Mouse (Mus musculus) adipocyte (in vitro differentiated cells): ENCODE measurements around the gene Rabgap1l.
"Not testable (repeated sequence)": the region's sequence is repeated elsewhere in the genome, so short reads cannot be mapped to it uniquely, and the experiment has no call there.

Experiments
- DNase-seq: peaks from one replicate; pipeline ENCODE4 v3.0.0-alpha.2; 2016; ENCODE audit warnings: low spot score

The Rabgap1l gene

DNA sequence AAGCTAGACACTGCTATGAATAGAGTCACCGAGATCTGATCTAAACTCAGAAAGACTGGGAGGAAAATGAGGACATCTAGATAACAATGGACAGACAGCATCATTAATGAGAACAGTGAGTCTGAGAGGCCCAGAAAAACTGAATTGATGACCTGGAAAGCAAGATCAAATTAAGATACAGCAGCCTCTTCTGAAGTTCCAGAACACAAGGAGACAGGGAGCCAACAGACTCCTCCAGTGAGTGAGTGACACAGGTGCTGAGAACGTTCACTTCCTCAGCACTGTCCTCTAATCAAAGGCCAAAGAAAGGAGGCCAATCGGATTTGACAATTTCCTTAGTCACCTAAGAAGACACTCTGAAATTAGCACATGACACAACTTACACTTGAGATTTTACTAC, 307.3 kb downstream of the Rabgap1l start:
- no peak for DNase-seq

DNA sequence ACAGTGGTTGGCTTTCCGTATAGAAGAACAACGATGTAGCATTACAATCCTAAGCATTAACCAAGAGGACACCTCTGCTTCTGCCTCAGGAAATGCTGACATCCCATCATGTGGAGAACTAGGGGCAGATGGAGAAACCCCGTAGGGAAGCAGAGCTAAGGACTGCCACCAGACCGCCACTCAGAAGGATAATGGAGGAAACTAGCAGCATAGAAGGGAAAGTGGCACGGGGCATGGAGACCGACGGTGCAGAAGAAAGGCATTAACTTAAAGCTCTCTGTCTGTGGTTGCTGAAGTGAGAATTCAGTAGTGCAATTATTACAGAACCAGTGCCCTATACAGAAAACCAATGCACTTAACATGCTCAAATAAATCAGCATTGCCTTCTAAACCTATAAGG, 308.0 kb downstream of the Rabgap1l start:
- no peak for DNase-seq

DNA sequence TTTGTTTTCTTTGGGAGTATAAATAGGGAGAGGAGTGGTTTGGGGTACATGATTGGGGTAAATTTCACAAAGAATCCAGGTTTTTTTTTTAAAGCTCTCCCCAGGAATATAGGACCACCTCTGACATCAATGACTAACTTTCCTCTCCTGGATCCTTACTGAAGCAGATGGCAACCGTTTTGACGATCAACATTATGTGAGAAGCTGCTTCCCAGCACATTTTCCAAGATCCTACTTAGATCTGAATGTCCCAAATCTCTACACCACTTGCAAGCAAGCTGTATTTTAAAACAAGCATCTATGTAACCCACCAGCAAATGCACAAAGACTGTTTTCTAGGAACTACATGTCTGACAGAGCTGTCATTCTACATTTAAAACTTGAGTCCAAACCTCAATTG, 311.4 kb downstream of the Rabgap1l start:
- no peak for DNase-seq

DNA sequence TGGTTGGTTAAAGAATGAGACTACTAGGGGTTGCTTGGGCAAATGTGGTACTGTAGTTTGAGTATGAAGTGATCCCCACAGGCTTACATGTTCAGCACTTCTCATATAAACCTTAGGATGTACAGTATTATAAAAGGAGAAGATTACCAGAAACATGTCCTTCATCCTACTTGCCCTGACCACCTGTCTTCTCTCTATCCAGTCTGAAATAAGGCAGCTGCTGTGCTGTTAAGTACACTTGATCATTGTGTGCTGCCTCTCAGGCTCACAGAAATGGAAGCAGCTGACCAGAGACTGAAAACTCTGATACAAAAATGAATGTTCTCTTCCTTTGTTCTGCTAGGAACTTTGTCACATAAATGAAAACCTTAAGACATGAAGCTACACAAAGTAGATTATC, 325.6 kb downstream of the Rabgap1l start:
- DNase-seq = no peak

DNA sequence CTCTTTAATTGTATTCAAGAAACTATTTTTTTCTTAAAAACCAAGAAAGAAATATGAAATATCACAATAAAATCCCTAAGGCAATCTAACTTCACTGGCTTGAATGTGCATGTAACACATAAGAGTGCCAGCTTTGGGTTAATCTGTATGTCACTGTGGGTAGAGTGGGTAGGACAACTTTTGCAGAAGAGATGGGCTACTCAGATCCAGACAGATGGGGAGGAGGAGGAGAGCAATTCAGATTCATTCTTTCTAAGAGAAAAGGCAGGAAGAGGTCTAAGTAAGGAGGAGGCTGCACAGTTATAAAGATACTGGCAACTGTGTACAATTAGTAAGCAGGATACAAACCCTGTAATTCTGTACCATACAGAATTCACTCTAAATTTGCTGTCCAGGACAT, 327.8 kb downstream of the Rabgap1l start:
- DNase-seq = no peak

DNA sequence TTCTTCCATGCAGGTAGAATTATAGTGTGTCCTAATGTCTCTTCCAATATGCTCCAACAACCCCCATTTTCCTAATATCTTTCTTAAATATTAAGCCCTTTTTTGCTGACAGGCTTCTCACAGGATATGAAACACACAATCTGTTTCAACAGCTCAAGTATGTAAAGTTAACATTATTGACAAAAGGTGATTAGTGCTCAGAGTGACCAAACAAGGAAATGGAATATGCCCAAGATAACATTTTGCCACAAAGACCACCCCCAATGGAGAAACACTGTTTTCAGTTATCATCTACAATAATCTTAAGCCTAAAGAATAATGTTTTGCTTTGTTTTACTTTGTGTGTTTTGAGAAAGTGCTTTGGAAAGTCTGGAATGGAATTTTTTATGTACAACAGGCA, 328.9 kb downstream of the Rabgap1l start:
- no peak for DNase-seq

DNA sequence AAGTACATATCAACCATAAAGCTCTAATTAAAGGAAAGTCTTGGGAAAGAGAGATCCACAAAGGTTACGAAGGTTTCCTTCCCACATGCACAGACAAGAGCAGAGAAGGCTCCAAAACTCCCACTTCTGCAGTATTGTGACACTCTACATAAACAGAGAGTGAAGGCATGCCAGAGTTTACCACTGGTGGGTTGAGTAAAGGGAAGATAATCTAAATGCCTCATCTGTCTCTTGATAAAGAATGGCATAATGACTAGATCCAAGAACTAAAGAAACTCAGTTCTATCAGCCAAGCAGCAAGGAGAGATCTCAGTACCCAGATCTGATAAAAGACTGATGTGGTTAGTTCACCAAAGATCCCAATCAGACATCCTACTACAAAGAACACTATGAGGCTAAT, 332.7 kb downstream of the Rabgap1l start:
- DNase-seq = no peak

DNA sequence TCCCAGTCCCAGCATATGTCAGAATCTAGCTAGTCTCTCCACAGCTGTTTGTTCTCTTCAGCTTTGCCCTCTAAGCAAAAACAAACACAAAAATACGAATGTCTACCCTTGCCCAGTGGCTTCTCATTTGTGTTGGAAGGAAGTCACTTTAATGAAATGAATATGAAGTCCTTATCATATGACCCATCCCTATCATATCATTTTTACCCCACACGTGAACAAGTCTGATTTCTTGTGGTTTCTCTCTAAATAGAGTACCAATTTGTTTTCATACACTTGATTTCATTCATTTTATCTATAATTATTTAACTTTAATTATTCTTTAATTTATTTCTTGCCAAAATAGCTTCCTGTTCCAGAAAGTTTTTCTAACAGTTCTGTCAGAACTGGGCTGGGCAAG, 341.3 kb downstream of the Rabgap1l start:
- DNase-seq = no peak

DNA sequence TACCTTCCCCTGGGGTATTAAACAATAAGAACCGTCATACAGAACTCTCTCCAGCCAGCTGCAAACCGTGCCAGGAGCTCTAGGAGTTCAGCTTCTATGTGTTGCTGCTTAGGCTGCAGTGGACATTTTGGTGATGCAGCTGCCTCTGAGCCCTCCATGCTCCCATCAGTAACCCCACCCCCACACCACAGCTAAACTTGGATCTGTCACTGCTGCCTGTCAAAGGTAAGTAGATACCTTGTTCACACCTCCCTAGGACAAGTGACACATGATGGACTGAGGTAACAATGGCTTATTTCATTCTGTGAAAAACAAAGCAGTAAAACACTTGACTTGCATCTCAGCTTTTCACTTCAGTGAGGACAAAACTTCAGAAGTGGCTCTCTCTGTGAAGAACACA, 344.3 kb downstream of the Rabgap1l start:
- DNase-seq = no peak

DNA sequence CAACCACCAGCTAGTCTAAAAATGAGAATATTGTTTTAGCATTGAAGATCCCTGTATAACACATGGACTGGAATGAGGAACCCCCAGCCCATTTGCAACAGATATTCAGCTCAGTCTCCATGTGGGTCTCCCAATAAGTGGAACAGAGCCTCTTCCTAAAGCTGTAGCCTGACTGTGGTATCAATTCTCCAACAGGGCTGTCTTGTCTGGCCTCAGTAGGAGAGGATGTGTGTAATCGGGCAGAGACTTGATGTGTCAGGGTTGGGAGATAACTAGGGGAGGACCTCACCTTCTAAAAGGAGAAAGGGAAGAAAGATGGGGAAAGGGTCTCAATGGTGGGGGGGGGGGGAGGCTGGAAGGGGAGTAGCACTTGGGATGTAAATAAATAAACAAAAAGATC, 346.2 kb downstream of the Rabgap1l start:
- DNase-seq = no peak

DNA sequence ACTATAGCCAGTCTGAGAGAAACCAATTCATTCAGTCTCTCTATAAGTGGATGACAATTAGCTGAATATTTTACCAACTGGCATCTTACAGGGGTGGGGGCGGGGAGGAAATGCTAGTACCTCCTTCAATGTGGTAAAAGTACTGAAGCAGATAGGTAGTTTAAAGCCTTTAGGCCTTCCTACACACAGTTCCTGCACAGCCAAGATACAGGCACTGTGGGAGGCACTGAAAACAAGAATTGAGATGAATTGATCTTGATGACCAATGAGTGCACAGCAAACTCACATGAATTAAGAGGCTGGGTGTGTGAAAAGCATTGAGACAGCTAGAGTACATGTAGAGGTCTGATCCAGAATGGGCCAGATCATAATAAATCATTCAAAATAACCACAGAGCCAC, 349.5 kb downstream of the Rabgap1l start:
- no peak for DNase-seq

DNA sequence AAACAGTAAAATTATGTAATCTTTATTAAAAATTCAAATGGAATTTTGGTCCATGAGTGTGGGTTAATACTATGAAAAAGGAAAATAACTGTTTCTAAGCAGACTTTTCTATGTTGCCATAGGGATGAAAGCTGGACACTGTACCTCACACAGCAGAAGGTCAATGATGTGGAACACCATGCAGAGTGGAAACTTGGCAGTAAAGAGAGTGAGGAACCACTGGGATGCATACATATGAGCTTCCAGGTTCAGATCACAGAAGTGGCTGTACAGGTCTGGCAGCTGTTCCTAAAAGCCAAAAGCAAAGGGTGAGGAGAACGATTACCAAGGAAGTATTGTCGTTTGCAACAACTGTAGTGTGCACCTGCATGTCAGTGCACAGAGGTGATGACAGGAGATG, 351.3 kb downstream of the Rabgap1l start:
- DNase-seq = no peak

DNA sequence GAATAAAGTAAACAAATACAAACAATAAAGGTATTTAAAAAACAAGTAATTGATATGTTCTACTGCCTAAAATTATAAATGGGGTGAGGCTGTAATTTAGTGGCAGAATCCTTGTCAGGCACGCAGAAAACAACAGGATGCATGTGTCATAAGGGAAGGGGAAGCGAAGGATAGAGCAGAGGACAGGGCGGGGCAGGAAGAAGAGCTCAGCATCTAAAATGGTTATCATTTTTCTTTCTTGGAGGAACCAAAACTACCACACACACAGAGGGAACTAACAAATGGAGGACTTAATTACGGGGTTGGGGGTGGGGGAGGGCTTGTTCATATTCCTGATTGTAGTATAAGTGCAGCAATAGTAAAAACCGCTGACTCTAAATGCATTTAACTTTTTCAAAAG, 351.9 kb downstream of the Rabgap1l start:
- no peak for DNase-seq

DNA sequence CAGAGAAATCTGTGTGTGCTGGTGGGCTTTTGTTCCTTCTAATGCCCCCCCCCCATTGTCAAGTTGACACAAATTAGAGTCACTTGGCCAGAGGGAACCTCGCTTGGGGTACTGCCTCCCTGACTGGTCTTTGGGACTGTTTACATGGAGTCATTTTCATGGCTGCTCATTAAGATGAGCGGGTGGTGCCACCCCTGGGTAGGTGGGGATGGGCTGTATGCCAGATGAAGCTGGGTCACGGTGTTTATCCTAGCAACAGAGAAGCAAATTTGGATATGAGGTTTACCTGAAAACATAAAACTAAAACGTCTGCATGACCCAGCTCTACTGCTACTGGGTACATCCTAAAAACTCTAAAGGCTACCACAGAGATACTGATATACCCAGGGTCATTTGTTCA, 354.2 kb downstream of the Rabgap1l start:
- no peak for DNase-seq

DNA sequence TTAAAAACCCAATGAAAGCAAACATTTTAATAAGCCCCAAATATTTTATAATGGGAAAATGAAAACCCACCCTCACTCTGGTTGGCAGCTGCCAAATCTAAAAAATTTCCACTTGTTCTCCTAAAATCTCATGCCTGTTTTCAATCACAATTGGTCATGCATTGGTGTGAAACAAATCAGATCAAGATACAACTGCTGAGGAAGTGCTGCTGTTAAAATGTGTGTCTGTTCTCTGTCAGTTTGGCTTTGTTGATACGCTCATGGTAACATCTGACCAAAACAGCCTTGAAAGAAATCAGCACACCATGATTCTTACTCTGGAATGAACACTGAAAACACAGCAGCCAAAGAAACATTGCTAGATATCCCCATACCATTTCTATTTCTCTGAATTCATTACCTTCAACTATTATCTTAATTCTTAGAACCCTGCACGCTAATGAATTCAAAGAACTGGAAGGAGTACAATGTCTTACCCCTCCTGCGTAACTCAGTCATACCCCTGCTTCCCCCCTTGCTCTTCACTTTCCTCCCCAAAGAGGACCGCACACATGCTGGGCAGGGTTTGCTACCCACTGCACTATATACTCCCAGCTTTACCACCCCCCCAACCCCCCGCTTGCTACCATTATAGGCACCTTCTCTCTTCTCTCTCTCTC, 375.7 kb downstream of the Rabgap1l start:
- no peak for DNase-seq

DNA sequence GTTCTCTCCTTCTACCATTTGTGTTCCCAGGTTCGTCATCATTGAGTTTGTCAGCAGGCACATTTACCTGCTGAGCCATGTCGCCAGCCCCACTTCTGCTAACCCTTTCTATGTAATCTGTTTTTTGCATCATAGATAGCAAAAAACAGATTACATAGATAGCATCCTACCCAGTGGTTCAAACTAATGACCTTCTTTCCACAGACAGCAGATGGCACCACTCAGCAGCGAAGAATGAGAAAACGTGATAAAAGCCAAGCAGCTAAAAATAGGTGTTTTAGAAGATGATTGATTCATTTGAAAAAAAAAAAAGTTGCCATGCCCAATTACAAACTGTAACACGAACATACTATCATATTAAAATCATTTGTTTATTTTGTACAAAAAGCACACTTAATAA, 382.2 kb downstream of the Rabgap1l start:
- peak; percentile 70 for DNase-seq

DNA sequence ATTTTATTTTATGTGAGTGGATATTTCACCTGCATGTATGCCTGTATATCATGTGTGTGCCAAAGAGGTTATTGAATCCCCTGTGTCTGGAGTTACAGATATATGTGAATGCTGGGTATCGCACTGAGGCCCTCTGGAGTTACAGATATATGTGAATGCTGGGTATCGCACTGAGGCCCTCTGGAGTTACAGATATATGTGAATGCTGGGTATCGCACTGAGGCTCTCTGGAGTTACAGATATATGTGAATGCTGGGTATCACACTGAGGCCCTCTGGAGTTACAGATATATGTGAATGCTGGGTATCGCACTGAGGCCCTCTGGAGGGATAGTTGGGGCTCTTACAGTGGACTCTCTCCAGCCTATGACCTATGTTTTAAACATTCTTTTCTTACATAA, 383.3 kb downstream of the Rabgap1l start:
- not testable (repeated sequence) for DNase-seq

DNA sequence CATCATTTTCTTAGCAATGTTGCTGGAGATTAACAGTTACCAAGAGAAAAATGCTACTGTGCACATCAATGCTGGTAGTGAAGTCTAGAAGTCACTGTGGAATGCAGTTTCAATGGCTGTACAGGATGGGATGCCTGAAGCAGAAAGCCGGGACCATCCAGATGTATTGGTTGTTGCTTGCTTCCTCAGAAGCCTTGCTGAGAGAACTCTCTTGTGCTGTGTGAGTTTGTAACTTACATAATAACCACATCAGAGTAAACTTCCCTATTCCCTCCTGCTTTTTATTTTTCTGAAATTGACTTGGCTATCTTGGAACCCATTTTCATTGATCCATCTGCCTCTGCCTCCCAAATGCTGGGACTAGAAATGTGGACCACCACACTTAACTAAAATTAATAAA, 383.9 kb downstream of the Rabgap1l start:
- DNase-seq = no peak

DNA sequence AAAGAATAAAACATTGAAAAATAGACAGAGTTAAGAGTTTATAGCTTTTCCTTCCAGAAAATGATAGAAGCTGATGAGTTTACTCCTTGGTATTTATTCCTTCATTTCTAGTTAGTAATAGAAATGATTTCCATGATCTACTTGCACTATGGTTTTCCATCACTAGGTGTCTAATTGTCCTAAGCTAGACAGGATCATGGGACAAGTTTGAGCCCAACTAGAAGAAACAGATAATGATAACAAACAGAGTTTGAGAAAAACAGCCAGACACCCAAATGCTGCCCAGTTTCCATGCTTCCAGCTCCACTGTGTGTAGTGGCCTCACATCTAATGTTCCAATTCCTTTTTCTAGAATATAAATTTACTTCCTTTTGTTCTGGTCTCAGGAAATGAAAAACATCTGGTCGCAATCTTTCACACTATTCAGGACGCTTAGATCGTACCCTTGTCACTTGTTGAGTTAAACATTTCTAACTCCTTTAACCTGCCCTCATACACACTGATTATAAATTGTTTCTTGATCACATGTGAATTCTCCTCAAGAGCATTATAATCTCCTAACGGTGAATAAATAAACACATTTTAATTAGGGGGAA, 384.6 kb downstream of the Rabgap1l start:
- peak; percentile 36 for DNase-seq

DNA sequence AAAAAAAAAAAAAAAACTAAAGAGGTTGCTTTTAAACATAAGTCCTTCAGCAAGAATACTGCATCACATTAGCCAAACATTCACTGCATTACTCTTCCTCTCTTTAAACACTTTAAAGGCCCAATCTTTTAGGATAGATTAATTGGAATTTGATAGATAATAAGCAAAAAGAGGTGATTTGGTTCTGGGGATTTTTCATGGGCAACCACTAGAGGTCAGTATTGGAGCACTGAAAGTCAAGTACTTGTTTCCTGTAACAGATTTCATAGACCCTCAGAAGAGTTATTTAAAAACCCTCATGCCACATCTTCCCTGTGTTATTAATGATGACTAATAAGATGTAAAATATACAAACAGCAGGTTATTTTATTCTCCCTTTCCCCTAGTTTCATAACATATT, 393.6 kb downstream of the Rabgap1l start:
- DNase-seq = peak; percentile 62

DNA sequence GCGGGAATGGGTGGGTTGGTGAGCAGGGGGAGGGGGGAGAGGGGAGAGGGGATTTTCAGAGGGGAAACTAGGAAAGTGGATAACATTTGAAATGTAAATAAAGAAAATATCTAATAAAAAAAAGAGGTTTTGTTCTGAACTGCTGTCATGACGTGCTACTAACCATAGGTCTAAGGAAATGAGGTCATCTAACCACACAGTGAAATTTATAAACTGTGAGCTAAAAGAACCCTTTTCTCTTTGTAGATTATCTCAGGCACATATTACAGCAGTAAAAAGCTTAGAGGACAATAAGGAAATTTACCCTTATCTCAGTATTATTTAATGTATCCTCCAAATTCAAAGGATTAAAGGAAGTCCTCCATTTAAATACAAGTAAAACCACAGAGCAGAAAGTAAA, 396.0 kb downstream of the Rabgap1l start:
- DNase-seq = no peak

DNA sequence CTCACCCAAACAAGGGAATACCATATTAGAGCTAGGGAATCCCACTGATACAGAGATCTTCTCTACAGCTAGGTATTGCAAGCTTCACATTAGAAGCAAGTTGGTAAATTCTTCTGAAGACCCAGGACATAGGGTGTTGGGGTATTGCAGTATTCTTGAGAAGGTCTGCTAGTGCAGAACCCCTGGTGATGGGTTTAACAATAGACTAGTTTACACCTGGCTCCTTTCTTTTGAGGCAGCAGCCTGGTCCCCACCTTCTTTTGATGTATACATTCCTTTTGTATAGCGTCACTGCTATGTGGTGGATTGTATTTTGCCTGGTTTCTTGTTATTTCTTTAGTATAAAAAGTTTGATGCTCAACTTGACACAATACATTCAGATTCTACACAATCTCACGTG, 405.6 kb downstream of the Rabgap1l start:
- no peak for DNase-seq

DNA sequence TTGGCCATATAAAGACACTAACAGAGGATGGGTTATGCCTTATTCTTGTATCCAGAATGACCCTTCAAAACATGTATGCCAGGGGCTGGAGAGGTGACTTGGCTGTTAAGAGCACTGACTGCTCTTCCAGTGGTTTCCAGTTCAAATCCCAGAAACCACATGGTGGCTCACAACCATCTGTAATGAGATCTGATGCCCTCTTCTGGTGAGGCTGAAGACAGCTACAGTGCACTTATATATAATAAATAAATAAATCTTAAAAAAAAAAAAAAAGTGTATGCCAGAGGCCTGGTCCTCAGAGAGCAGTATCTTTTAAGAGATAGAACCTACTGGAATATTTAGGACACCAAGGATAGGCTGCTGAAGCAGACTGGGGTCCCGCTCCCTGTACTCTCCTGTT, 414.6 kb downstream of the Rabgap1l start:
- peak; percentile 24 for DNase-seq
